Mouse (Mus musculus) small intestine, adult 2 months (tissue): ENCODE measurements around the gene Fstl1.

Experiments used
- CTCF ChIP-seq: fragments of 200-500 bp; IDR thresholded peaks from 2 replicates; pipeline ENCODE4 v1.5.1; 2012; ENCODE audit warnings: low read depth, mild to moderate bottlenecking, control low read depth, inconsistent platforms, low read length, moderate library complexity, mixed read lengths; ENCODE audit not compliant: insufficient replicate concordance, insufficient read length; ENCODE audit errors: extremely low read depth
- POLR2A ChIP-seq: fragments of 200-500 bp; IDR thresholded peaks from 2 replicates; pipeline ENCODE4 v1.6.1; 2012; ENCODE audit warnings: low read depth, mild to moderate bottlenecking, control low read depth, inconsistent platforms, low read length, moderate library complexity

- TF ChIP-seq CTCF, result no peak
- TF ChIP-seq POLR2A, result no peak
These were observed 360 bp upstream of the Fstl1 start for GRCm38 (mm10) chr16:37776166-37776859.
